Mouse (Mus musculus) ES-E14 (cell line): ENCODE results near the gene Cpa4.

Experiments used
- CHD2 ChIP-seq: IDR thresholded peaks from 2 replicates; pipeline ENCODE4 v1.6.1; 2014; ENCODE audit warnings: mild to moderate bottlenecking, low read depth, low read length, inconsistent platforms
- HCFC1 ChIP-seq: IDR thresholded peaks from 2 replicates; pipeline ENCODE4 v1.6.1; 2012; ENCODE audit warnings: low read length, inconsistent platforms, borderline replicate concordance; ENCODE audit not compliant: insufficient read depth
- MAFK ChIP-seq: IDR thresholded peaks from 2 replicates; pipeline ENCODE4 v1.6.1; 2014; ENCODE audit warnings: mild to moderate bottlenecking, low read depth, low read length, inconsistent platforms; ENCODE audit not compliant: insufficient read depth
- ZC3H11A ChIP-seq: IDR thresholded peaks from 2 replicates; pipeline ENCODE4 v1.6.1; 2012; ENCODE audit warnings: low read depth, mild to moderate bottlenecking, inconsistent platforms, low read length, borderline replicate concordance
- ZNF384 ChIP-seq: IDR thresholded peaks from 2 replicates; pipeline ENCODE4 v1.6.1; 2012; ENCODE audit warnings: low read depth, low read length, inconsistent platforms

DNA sequence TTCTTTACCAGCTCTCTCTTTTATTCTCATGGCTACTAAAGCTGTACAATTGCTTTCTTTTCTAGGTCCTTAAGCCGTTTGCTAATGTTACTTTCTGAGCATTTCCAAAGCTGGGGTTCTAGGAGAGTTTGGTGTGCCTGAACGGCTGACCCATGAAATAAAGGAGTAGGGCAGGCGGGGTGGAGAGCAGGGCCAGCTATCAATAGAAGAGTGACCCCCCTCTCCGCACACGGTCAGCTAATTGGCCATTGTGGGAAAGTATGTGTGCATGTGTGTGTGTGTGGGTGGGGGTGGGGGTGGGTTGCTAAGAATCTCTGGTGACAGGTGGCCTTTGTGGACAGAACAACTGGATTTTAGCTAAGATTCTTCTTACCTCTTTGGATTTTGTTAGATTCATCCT lies 43.0 kb downstream of the Cpa4 start:
- TF ChIP-seq HCFC1, result no peak
- no peak for TF ChIP-seq ZNF384
- no peak for TF ChIP-seq MAFK
- TF ChIP-seq CHD2, result no peak
- no peak for TF ChIP-seq ZC3H11A
